Mouse (Mus musculus): ENCODE measurements at regions not wholly inside any gene's neighbourhood (a gene's known extent, or its start where the extent isn't known, plus 50 kb on each side); places are given as distances from the start of the nearest gene placed in this dataset.
"Not testable (repeated sequence)": the region's sequence is repeated elsewhere in the genome, so short reads cannot be mapped to it uniquely, and the experiment has no call there.

DNA sequence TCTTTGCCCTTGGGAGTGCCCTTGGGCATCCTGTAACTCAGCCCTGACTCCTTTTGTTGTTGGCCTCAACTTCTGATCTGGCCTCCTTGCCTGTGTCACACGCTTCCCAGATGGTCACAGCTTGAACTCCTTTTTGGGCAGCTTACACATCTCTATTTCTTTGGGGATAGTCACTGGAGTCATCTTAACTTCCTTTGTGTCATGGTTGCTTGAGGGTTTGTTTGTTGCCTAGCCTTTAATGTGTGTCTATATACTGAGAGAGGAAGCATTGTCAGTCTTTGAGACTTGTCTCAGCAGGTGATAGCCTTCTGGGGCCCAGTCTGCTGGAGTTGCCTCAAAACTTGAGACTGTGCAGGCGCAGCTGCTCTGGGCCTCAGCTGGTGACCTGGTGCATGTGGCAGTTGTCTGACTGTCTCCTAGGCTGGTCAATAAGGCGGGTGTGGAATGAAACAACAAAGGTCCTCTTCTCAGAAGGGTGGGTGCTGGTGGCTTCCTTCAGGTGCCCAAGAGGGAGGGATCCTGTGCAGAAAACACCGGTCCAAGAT, 157.5 kb downstream of the Tpra1 start:
- DNase-seq = no peak

DNA sequence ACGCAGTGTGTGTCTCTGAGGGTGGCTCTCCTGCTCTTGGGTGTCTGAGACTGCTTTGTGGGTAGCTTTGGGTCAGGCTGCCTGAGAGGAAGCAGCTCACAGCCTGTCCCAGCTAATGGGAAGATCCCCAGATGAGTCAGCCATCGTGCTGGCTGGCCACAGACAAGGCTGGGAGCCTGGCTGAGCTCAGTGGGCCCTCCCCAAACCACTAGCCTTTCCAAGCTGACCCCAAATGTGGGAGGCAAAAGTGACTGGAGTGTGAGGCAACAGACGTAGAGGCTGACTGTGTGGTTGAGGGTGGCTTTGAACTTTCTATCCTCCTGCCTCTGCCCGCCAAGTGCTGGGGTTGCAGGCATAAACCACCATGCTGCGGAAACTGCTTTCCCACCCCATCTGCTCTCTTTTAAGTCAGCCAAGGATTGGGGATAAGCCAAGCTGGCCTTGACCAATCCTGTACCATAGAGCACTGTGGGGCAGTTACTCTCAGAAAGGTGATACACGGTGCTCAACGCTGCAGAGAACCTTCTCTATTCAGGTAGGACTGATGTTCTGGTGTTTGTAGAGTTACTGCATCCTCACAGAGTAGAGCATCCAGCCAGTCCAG, 163.0 kb downstream of the Tpra1 start:
- no peak for DNase-seq

DNA sequence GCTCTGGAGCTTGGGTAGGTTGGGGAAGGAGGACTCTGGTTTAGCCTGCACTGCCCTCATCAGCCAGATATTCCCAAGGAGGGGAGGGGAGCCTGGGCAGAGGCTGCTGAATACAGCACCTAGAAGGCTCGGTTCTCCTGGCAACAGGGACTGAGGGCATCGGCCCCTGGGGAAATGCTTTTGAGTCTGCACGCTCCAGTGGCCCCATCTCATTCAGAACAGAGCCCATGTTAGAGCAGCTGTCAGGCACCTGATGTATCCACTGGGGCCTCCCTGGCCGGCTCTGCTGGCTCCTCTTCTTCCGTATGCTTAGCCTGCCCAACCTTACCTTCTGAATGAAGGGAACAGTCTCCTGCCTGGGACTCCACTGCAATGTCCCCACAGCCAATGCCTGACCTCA, 164.5 kb downstream of the Tpra1 start:
- no peak for DNase-seq

DNA sequence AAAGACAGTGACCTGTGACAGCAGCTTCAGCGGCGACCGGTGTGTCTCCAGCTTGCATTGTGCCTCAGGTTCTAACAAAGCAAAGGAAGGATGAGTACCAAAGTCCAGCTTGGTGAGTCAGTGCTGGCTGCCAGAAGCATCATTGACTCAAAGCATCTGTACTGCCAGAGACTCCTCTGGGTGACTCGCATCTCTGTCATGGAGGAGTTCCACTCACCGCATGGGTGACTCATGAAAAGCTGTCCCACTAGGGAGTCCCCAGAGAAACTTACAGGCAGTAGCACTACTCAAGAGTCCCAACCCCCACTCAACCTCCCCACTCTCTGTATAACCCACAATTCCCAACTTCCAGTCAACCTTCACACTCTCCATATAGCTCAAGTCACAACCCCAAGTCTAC, 166.2 kb downstream of the Tpra1 start:
- no peak for DNase-seq

DNA sequence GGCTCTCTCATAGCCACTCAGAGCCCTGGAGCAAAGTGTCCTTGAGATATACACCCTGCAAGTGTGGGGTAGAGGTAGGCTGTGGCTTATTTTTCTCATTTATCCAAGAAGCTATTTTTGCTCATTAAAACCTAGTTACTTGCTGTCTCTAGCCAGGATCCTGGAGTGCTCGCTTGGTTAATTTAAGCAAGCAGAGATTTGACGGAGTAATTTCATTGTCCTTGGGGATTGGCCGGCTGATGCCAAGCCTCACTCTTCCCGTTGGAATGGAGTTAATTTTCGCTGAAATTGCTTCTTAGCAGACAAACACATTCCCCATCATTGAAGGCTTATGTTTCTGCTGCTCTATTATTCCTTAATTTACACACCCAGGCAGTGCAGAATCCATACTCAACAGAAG, 167.1 kb downstream of the Tpra1 start:
- DNase-seq = no peak

DNA sequence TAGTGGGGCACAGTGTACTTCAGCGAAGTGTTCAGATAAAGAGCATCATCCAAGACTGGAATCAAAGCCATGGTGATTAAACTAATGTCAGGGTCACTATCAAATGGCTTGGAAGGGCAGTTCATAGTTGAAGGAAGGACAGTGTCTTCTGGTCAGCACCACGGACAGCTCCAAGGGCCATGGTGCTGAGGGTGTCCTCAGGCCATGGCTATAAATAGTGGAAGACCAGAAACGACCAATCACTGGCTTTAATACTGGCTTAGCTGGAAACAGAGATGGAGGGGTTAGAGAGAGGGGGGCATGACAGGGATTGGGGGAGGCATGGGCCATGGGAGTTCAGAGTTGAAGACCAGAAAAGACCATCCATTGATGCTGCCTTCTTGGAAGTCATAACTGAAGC, 168.0 kb downstream of the Tpra1 start:
- no peak for DNase-seq

DNA sequence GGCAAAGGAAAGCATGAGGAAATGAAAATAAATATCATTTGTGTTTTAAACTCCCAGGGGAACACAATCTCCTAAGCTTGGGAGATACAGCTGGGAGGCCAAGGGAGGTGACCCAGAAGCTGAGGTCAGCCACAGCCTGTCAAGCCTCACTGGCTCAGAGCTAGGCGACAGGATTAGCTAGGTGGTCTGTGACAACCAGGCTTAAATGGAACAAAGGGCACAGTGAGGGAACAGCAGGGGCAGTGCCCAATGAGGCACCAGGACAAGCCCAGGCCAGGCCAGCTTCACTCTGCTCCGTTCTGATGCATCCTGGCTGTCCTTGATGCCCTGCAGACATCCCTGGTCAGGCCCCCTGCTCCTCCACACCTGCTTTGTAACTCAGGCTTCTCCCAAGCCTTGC, 169.7 kb downstream of the Tpra1 start:
- DNase-seq = no peak

DNA sequence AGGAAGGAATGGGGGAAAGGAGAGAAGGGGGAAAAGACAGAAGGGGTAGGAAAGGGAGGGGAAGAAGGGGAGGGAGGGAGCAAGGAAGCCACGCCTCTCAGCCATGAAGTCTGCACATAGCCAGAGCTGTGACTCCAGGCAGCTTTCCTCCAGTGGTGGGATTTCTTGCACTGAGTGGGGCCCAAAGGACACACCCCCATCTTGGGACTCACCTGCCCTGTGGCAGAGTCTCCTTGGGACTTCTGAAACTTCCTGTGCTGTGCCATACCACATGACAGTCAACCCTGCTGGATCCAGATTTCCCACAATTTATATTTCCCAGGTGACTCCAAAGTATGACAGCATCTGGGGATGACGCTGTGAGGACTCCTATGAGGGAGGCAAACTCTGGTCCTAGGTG, 170.5 kb downstream of the Tpra1 start:
- DNase-seq = no peak

DNA sequence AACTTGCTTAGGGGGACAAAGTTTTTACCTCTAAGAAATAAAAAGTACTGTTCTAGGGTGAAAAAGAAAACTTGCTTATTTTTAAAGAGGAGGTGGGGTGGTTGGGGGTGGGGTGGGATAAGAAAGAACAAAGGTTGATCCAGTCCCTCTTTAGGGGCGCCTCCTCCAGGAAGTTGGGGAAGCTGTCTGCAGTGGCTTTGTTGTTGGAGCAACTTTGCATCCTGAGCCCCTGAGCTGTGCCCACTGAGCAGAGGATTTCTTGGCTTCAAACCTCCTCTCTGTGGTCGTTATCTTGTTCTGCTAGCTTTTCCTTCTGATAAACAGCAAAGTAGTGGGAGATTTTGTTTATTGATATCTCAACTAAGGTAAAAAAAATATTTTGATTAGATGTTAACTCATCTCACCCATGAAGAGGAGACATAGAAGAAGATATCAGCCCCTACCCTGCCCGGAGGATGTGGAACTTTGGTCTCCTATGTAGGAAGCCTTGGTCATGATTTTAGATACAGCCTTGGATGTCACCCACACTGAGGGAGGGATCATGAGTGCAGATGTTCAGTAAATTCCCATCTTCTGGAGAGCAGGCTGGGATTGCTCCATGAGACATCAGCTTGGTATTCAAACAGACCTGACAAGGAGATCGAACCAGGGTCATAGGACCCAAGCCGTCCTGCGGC, 179.7 kb downstream of the Tpra1 start:
- no peak for DNase-seq

DNA sequence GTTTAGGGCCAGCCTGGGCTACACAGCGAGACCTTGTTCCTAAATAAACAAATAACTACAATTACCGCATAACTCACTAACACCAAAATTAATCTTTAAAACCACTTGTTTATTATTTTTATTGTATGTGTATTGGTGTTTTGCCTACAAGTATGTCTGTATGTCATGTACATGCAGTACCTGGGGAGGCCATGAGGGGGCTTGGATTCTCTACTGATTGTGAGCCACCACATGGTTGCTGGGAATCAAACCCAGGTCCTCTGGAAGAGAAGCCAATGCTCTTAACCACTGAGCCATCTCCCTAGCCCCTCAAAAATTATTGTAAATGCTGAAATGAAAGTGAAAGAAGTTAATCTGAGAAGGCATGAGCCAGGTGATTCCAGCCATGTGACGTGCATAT, 182.4 kb downstream of the Tpra1 start:
- DNase-seq = no peak

DNA sequence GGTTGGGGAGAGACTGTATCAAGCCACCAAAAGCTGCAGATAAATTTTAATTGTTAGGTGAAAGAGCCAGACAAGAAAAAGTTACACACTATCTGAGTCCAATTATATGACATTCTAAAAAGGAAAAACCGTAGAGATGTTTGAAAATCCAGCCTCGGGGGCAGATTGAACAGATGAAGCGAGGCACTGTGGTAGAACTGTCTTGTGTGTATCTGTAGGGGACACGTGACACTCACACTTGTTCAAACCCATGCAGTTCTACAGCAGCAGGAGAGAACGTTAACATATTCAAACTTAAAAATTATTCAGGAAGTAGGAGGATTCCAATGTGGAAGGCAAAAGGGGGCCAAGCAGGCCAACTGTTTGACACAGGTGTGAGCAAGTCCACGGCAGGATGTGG, 183.1 kb downstream of the Tpra1 start:
- no peak for DNase-seq

DNA sequence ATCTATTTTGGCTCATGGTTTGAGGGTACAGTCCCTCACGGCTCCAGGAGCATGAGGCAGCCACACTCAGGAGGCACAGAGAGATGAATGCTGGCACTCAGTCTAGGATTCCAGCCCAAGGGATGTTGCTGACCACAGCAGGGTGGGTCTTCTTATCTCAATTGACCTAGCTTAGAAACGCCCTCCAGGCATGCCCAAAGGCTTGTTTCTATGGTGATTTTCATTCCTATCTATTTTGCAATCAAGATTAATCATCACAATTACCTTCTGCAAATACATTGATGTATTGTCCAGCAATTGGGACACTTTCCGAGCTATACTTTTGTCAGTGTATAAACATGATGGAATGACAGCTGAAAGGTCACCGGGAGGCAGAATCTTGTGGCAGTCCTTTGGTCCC, 185.6 kb downstream of the Tpra1 start:
- DNase-seq = no peak

DNA sequence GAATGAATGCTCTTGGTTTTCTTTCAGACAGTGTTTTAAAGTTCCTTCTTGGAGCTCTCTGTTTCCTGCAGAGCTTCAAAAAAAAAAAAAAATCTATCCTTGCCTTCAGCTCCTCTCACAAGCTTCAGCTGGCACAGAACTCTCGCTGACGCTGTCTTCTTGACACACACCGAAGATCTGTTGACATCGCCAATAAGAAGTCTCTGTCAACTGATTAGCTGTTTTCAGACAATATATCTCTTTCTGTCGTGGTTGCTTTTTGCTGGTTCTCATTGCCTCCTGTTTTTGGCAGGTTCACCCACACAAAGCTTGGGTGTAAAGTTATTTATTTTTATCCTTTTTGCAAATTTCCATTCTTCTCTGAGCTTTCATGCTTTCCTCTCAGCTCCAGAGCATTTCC, 188.0 kb downstream of the Tpra1 start:
- DNase-seq = no peak

DNA sequence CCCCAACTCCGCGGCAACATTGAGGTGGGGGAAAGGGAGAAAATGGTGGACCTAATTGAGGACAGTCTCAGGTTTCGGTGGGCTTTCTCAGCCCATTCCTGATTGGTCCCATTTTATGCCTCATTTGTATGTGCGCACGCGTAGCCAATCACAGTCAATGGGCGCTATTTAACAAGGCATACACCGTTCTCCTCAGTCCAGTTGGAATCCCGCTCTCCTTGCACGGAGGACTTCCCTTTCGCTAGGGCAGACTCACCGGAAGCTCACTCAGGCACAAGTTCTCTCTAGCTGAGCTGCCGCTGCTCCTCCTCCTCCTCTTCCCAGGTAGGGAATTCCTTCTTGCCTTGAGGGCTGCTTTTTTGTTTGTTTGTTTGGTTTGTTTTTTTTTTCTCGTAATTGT, 193.9 kb downstream of the Tpra1 start:
- DNase-seq = no peak

DNA sequence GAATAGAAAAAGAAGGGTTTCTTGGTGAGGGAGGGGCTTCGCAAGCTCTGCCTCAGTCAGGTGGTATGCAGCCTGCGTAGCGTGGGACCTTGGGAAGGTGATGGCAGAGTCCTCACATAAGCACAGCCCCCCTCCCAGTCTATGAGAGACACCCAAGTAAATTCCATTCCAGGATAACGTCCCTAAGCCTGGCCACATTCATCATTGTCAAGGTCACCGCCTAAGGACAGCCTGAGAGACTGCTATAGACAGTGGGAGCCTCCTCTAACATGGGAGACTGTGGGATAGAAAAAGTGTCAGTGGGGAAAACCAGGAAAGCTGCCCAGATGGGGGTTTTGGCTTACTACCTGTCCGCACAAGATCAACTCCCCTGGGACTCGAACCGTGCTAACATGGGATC, 195.5 kb downstream of the Tpra1 start:
- no peak for DNase-seq

DNA sequence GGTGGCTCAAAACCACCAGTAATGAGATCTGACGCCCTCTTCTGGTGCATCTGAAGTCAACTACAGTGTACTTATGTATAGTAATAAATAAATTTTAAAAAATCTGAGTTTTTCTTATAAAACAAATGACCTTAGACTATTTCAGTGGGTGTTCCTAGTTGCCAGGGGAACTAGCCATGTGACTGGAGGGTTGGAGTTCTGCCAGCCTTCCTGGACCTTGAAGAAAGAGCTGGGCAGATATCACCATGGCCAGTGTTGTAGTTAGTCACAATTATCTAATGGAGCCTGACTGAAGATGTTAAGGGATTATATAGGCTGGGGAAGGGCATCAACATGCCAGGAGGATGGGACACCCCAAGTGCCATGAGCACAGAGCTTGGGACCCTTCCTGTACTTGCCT, 217.2 kb downstream of the Tpra1 start:
- no peak for DNase-seq

DNA sequence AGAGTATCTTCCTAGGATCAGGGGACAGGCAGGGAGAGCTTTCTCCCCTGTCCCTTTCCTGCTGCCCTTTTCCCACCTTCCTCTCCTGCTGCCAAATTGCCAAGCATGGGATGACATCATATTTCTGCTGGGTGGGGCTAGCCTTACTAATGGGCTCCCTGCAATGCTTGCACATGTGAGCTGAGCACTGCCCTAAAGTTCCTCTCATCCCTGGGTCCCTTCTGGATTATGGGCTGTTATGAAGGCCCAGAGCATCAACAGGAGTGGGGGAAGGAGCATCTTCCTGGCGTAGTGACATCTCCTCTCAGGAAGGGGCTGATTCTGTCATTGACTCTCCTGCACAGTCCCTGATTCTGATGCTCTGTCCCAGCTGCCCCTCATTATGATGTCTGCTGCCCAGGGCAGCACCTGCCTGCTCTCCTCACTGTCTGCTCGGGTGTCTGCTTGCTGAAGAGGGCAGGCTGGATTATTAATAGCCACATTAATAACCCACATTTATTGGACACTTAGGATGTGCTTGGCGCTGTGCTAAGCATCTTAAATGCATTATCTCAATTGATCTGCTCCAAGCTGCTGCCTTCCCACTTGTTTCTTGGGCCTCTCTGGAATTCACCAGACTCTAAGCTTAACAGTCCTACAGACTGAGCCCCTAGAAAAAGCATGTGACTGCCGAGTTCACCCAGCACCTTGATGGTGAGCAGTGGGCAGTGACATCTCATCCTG, 219.1 kb downstream of the Tpra1 start:
- no peak for DNase-seq

DNA sequence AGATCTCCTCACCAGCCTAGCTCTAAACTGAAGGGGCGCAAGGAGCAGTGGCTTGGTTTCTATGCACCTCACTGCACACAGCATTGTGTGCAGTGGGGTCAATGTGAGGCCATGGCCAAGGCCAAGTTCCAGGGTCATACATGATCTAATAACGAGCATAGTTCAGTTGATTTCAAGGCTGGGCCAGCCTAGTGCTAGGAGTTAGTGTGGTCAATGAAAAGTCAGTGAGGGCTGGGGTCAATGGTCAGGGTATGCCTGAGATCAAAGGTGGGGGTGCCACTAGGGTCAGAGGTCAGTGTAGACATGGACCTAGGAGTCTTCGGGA, 219.7 kb downstream of the Tpra1 start:
- no peak for DNase-seq

DNA sequence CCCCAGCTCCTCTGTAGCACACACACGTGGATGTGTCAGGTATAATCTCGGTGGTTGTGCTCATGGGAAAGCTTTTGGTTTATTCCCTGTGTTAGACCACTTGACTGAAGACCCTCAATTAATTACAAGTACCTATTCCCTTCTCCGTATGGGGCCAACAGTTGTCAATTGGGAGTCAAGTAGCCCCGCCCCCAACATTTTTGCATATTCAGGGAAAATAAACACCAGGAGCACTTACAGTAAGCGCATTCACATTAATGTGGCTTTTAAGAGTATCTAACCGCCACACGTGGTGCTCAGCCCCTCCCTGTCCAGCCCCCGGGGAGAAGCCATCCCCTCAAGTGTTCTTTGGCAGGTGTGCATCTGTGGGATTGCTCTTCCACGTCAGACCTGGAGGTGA, 223.9 kb downstream of the Tpra1 start:
- no peak for DNase-seq

DNA sequence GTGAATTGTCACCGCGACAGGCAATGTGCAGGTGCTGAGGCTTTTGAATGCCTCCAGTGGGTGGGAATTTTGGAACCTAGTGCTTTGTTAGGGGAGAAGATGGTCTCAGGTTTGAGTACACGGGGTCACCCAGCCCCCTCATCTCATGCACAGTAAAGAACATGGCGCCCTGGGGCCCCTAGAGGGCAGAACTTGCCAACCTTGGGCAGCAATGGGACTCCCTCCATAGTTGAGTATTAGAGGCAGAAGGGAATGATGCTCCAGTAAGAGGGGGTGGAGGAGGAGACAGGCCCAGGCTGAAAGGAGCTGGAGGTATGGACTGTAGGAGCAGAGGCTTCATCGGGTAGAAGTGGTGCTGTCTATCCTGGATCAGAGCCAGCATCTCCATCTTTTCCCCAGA, 226.1 kb downstream of the Tpra1 start:
- DNase-seq = not testable (repeated sequence)

DNA sequence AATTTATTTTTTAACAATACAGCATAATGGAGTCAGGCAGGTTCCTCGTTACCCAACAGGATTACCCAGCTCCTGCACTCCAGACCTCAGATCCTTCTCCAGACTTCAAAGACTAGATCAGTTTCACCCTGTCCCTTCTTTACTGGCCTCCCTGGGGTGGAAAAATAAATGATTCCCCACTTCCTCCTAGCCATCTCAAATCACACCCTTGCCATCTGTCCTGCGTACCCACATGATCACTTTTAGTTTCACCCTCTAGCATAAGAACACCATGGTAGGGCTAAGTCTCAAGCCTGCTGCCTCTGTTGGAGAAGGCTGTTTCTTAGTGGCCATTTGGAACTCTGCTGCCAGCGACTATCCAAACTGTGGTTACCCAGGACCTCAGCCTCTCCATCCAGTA, 222.0 kb downstream of the Plxna1 start:
- no peak for DNase-seq

DNA sequence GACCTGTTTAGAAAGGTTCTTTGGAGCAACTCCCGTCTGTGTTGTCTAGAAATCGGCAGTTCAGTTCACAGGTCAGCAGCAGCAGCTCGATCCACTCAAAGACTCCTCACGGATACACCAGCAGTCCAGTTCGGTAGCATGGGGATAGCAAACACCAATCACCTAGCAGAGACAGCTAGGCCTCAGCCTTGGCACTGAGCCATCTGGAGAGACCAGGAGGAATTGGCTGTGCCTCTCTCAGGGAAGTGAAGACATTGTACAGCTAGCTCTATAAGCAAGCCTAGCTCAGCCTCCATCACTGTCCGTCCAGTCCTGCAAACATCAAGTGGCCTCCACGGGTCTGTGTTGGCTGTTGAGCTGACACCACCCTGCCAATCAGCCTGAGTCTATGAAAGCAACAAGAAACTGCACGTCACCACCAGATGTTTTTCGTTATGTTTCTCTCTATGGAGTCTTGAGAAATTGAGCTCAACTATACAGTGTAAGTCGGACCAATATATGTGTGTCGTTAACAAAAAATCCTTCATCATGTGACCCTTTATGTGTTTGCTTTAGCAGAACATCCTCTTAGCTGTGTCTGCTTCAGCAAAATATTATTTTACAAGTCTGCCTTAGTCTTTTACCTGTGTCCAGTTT, 209.3 kb downstream of the Plxna1 start:
- no peak for DNase-seq

DNA sequence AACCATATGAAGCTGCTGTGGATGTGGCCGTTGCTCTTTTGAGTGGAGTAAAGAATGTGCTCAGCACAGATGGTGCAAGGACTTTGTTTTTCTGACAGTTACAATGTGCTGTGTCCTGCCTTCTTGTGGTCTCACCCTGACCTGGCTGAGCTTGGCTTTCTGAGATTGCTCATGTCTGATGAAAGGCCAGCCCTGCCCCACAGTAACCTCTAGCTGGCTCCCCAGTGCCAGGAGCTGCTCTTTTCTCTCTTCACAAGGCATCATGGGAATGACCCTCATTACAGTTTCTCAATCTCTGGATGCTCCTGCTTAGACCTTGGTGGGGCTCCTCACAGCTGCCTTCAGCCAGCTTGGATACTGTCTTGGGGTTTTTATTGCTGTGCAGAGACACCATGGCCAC, 204.9 kb downstream of the Plxna1 start:
- no peak for DNase-seq

DNA sequence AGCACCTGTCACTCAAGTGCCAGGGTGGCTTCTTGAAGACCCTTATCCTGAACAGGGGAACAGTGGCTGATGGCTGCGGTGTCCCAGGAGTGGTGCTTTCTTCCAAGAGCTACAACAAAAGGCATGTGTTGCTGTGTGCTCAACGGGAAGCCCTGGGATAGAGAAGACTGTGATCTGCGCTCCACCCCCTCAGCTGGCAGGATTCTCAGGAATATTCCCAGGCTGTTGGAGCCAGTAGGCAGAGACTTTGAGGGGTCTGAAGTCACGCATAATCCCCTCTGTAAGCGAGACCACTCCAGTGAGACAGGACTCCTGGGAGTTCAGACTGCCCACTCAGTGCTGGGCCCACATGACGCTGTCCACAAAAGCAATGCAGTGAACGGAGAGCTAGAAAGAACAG, 202.4 kb downstream of the Plxna1 start:
- no peak for DNase-seq

Measured in right cerebral cortex, postnatal 14 days (tissue).